Mouse (Mus musculus) liver, adult (tissue): ENCODE measurements around the gene Ppbp.

ENCODE experiments used
- GATA4 ChIP-seq: IDR thresholded peaks from 2 replicates; pipeline ENCODE4 v1.6.1; 2014; ENCODE audit warnings: mild to moderate bottlenecking, low read length; ENCODE audit not compliant: insufficient replicate concordance

Gene Ppbp

GRCm38 (mm10) chr5:90771880-90772653 is 3.7 kb downstream of the Ppbp start, which contains the start of gene Pf4:
TSS of gene Pf4 (plus strand) at chr5:90772435.
- TF ChIP-seq GATA4: peak; percentile 91

GRCm38 (mm10) chr5:90775562-90775961 is 7.2 kb downstream of the Ppbp start:
- TF ChIP-seq GATA4: no peak

- TF ChIP-seq GATA4: no peak
Measured at GRCm38 (mm10) chr5:90777621-90778020, 9.3 kb downstream of the Ppbp start.

GRCm38 (mm10) chr5:90778856-90779255 is 10.5 kb downstream of the Ppbp start:
- no peak for TF ChIP-seq GATA4

GRCm38 (mm10) chr5:90783697-90784096 is 15.4 kb downstream of the Ppbp start:
- TF ChIP-seq GATA4: no peak

- no peak for TF ChIP-seq GATA4
Measured at GRCm38 (mm10) chr5:90785659-90786588, 17.6 kb downstream of the Ppbp start, which contains the start of gene Cxcl3. TSS of gene Cxcl3 (plus strand) at chr5:90786103.

GRCm38 (mm10) chr5:90788114-90788513 is 19.8 kb downstream of the Ppbp start:
- TF ChIP-seq GATA4: no peak

GRCm38 (mm10) chr5:90789306-90790073 is 21.2 kb downstream of the Ppbp start:
- 0 out of 2 replicates have a peak, but pooled peaks have one; percentile 18 for TF ChIP-seq GATA4

GRCm38 (mm10) chr5:90790074-90790502 is 21.8 kb downstream of the Ppbp start:
- no peak for TF ChIP-seq GATA4

GRCm38 (mm10) chr5:90794195-90794625 is 25.9 kb downstream of the Ppbp start, which contains the start of gene Cxcl15:
TSS of gene Cxcl15 (plus strand) at chr5:90794534.
- TF ChIP-seq GATA4: no peak

- TF ChIP-seq GATA4: no peak
Measured at GRCm38 (mm10) chr5:90804574-90804973, 36.3 kb downstream of the Ppbp start.

- no peak for TF ChIP-seq GATA4
Measured at GRCm38 (mm10) chr5:90806050-90806449, 37.7 kb downstream of the Ppbp start.

GRCm38 (mm10) chr5:90807176-90807950 is 39.0 kb downstream of the Ppbp start:
- no peak for TF ChIP-seq GATA4
